Mouse (Mus musculus): ENCODE results near the gene Icam1. TPM values are rescaled to one million over a fixed set of nuclear protein-coding genes. Genes with fewer than 3 reads are reported as not detected.

Gene Icam1
- 15.4 and 18.9 TPM in 2 replicates for polyA plus RNA-seq (2011; ENCODE audit: insufficient read length, low read depth, missing spikeins)

- peak; percentile 88 for TF ChIP-seq POLR2A (IDR thresholded peaks at IDR 0.05; ENCODE audit: low read depth, low read length)
- TF ChIP-seq CTCF (IDR thresholded peaks at IDR 0.05; ENCODE audit: borderline replicate concordance, insufficient read depth, low read length): no peak
- Histone ChIP-seq H3K4me1 (ENCODE audit: control insufficient read depth, insufficient read depth, low read length) (no peaks in the 10 kb centered on the region), H3K4me3 (ENCODE audit: insufficient read depth, low read length) (peak within 1 kb of the TSS; percentile 9; the same call in 1 of the 2 replicates), H3K27ac (ENCODE audit: insufficient read depth, low read length) (no peak within 1 kb of the TSS)
Observed at GRCm38 (mm10) chr9:21015571-21016130, at the start of gene Icam1. Gene Icam1, plus strand, starts transcription at chr9:21015985.

- TF ChIP-seq POLR2A (IDR thresholded peaks at IDR 0.05; ENCODE audit: low read depth, low read length) (no peak), CTCF (IDR thresholded peaks at IDR 0.05; ENCODE audit: borderline replicate concordance, insufficient read depth, low read length) (no peak)
- H3K4me1 ChIP-seq (ENCODE audit: control insufficient read depth, insufficient read depth, low read length): peaks cover 2% of the 10 kb centered on the region; the same call in 1 of the 2 replicates
- H3K27ac ChIP-seq (ENCODE audit: insufficient read depth, low read length): peak overlapping the region; percentile 9; the same call in 1 of the 2 replicates
- H3K4me3 ChIP-seq (ENCODE audit: insufficient read depth, low read length): no peak overlapping the region
Observed at GRCm38 (mm10) chr9:20966008-20966407, 49.8 kb upstream of the Icam1 start.

DNA sequence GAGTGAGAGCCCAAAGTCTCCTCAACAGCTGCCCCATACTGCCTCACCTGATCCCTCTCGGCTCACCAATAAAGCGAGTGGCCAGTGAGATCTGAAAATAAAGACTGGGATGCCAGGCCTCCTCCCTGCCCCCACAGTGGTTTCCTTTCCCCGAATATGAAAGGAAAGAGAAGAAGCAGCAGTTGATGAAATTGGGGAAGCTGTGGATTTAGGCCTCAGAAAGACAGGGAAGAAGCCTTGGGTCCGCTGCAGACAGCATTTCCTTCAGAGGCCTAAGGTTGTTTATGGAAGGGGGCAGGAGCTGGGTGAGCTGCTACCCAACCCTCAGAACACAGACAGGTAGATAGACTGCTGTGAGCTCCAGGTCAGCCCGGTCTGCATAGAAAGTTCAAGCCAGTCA lies 49.0 kb upstream of the Icam1 start:
- H3K4me3 ChIP-seq (ENCODE audit: insufficient read depth, low read length): no peak overlapping the region
- no peak overlapping the region for H3K27ac ChIP-seq (ENCODE audit: insufficient read depth, low read length)
- TF ChIP-seq CTCF (IDR thresholded peaks at IDR 0.05; ENCODE audit: borderline replicate concordance, insufficient read depth, low read length) (no peak), POLR2A (IDR thresholded peaks at IDR 0.05; ENCODE audit: low read depth, low read length) (no peak)
- peaks cover 5% of the 10 kb centered on the region; the same call in 1 of the 2 replicates for H3K4me1 ChIP-seq (ENCODE audit: control insufficient read depth, insufficient read depth, low read length)

DNA sequence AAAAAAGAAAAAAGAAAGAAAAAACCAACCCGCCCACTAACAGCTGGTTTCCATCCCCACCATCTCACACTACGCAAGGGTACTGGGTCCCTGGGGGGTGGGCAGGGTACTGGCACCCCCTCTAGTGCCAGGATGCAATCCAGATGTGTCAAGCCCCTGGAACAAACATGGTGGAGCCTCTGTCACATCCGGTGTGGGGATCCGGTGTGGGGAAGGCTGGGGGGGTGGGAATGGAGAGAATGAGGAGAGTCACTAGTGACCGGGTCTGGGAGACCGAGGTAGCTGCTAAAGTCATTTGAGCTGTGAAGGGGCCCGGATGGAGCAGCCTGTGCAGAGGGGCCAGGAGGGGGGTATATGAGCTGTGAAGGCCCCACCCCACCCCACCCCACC lies 44.0 kb upstream of the Icam1 start:
- H3K4me3 ChIP-seq (ENCODE audit: insufficient read depth, low read length): no peak overlapping the region
- H3K27ac ChIP-seq (ENCODE audit: insufficient read depth, low read length): peak overlapping the region; percentile 97
- peaks cover 14% of the 10 kb centered on the region for H3K4me1 ChIP-seq (ENCODE audit: control insufficient read depth, insufficient read depth, low read length)
- no peak for TF ChIP-seq POLR2A (IDR thresholded peaks at IDR 0.05; ENCODE audit: low read depth, low read length)
- no peak for TF ChIP-seq CTCF (IDR thresholded peaks at IDR 0.05; ENCODE audit: borderline replicate concordance, insufficient read depth, low read length)

DNA sequence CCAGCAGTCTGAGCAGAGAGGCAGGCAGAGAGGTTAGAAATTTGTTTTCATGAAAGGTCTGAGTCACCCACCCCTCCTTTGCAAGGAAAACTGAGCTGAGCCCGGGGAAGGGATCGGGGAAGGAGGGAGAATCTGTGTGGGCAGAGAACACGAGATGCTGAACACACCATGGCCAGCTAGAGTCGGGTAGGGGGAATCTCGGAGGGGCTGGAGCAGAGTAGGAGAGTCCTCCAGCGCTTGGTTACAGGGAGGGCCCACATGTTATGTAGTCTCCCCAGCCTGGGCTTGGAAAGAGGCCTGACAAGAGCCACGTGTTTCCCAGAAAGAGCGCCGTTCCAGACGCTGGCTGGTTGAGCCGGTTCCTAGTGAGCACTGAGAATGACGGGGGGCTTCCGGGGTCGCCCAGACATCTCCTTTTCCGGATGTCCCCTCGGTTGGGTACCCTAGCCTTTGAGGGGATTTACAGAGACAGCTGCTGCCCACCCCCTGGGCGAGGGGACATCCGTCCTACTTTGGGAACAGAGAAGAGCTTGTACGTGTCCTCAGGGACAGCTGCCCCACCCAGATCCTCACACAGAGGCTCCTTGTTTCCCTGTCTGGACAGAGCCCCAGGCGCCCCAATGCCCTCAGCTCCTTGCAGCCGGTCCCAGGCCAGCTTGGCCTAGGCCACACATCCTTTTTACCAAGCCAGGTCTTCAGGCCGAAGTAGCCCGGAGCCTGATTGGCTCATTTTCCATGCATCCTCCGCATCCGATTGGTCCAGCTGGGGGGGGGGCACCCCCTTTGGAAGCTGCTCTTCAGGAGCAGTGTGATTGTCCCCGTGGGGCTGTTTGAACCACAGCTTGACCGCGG lies 43.4 kb upstream of the Icam1 start:
- Histone ChIP-seq H3K4me3 (ENCODE audit: insufficient read depth, low read length) (peak overlapping the region; percentile 3; the same call in 1 of the 2 replicates), H3K27ac (ENCODE audit: insufficient read depth, low read length) (peak overlapping the region; percentile 97), H3K4me1 (ENCODE audit: control insufficient read depth, insufficient read depth, low read length) (peaks cover 14% of the 10 kb centered on the region)
- TF ChIP-seq CTCF (IDR thresholded peaks at IDR 0.05; ENCODE audit: borderline replicate concordance, insufficient read depth, low read length) (no peak), POLR2A (IDR thresholded peaks at IDR 0.05; ENCODE audit: low read depth, low read length) (peak; percentile 74)

DNA sequence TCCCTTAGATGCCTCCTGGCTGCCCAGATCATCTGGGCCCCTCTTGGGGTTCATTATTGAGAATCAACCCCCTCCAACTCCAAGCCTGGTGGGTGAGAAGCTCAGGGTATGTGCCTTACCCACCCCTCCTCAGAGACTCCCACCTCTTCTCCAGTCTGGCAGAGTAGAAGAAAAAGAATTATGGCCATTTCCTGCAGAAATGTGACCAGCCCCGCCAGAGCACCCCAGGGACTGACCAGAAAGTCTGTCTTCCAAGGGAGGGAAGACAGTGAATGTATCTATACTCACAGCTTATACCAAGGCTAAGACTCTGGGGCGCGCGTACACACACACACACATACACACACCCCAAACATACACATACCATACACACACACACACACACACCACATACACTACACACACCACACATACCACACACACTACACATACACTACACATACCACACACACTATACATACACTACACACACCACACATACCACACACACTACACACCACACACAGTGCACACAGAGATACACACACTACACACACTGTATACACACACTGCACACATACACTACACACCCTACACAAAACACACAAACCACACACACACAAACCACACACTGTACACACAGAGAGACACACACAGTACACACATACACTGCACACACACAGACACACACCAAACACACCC lies 42.6 kb upstream of the Icam1 start:
- H3K4me1 ChIP-seq (ENCODE audit: control insufficient read depth, insufficient read depth, low read length): peaks cover 14% of the 10 kb centered on the region
- peak overlapping the region; percentile 97 for H3K27ac ChIP-seq (ENCODE audit: insufficient read depth, low read length)
- TF ChIP-seq CTCF (IDR thresholded peaks at IDR 0.05; ENCODE audit: borderline replicate concordance, insufficient read depth, low read length) (0 out of 2 replicates have a peak, but pooled peaks have one; percentile 5), POLR2A (IDR thresholded peaks at IDR 0.05; ENCODE audit: low read depth, low read length) (peak; percentile 51; the same call in 1 of the 2 replicates)
- H3K4me3 ChIP-seq (ENCODE audit: insufficient read depth, low read length): peak overlapping the region; percentile 37

- TF ChIP-seq POLR2A (IDR thresholded peaks at IDR 0.05; ENCODE audit: low read depth, low read length): no peak
- TF ChIP-seq CTCF (IDR thresholded peaks at IDR 0.05; ENCODE audit: borderline replicate concordance, insufficient read depth, low read length): no peak
- H3K27ac ChIP-seq (ENCODE audit: insufficient read depth, low read length): peak overlapping the region; percentile 97
- H3K4me3 ChIP-seq (ENCODE audit: insufficient read depth, low read length): peak overlapping the region; percentile 37
- peaks cover 16% of the 10 kb centered on the region for H3K4me1 ChIP-seq (ENCODE audit: control insufficient read depth, insufficient read depth, low read length)
Observed at GRCm38 (mm10) chr9:20973682-20974075, 42.1 kb upstream of the Icam1 start.

DNA sequence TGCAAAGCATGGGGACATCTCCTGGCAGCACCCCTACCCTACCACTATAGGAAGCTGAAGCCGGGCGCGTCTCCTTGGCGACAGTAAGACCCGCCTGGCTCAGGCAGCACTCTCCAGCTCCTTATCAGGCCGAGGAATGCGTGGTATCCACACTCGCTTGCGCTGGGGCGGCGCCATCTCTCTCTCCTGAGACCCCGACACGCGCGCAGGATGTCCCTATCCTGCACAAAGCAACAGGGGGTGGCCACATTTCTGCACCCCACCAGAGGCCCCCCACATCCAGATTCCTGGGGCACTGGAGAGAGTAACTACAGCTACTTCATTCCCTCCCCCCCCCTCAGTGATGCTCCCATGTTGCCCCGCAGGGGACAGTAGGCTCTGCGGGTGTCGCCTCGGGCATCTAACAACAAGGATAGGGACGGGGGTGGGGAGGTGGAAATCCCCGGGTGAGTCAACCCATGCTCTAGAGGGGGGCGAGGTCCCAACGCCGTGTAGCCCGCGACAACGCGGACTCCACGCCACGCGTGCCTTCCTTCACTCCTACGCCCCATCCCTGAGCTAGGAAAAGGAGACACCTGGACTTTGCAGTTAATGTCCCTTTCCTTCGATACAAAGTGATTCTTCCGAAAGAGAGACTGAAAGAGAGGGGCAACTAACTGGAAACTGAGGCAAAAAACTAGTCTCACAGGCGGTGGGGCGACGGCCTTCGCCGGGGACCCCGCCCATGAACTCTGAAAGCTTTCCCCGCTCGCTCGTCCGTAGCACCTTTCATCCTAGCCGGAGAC lies 40.2 kb upstream of the Icam1 start:
- peaks cover 16% of the 10 kb centered on the region for H3K4me1 ChIP-seq (ENCODE audit: control insufficient read depth, insufficient read depth, low read length)
- TF ChIP-seq POLR2A (IDR thresholded peaks at IDR 0.05; ENCODE audit: low read depth, low read length): peak; percentile 32; the same call in 1 of the 2 replicates
- TF ChIP-seq CTCF (IDR thresholded peaks at IDR 0.05; ENCODE audit: borderline replicate concordance, insufficient read depth, low read length): no peak
- H3K27ac ChIP-seq (ENCODE audit: insufficient read depth, low read length): peak overlapping the region; percentile 93

More for the DNA sequence above, 40.2 kb upstream of the Icam1 start:
- H3K4me3 ChIP-seq (ENCODE audit: insufficient read depth, low read length): peak overlapping the region; percentile 81
